Mouse (Mus musculus) lung, postnatal 0 days (tissue): ENCODE measurements around the gene Nol6. TPM values are rescaled to one million over a fixed set of nuclear protein-coding genes. Genes with fewer than 3 reads are reported as not detected.
A peak's percentile ranks its signal among the peaks of the same experiment; 100 is the strongest.
"Not testable (repeated sequence)": the region's sequence is repeated elsewhere in the genome, so short reads cannot be mapped to it uniquely, and the experiment has no call there.

Experiments
- ATAC-seq: fragments of 200-750 bp; cut with Nextera tagmentation; 2 replicates; pipeline ENCODE4 v1.8.0; 2017; ENCODE audit warnings: moderate library complexity
- DNase-seq: peaks from one replicate; pipeline ENCODE4 v3.0.0-alpha.2; 2016; ENCODE audit warnings: low spot score
- H3K27ac ChIP-seq: fragments of 300-500 bp; sonication (generic); 2 replicates; pipeline ENCODE4 v1.5.1; 2014; ENCODE audit warnings: antibody characterized with exemption, mild to moderate bottlenecking, low read length, mixed read lengths
- H3K27me3 ChIP-seq: fragments of 300-500 bp; sonication (generic); replicated peaks from 2 replicates; pipeline ENCODE4 v1.6.1; 2014; ENCODE audit warnings: low read length, mixed read lengths; ENCODE audit not compliant: insufficient read depth
- H3K36me3 ChIP-seq: fragments of 300-500 bp; sonication (generic); 2 replicates; pipeline ENCODE4 v1.6.1; 2014; ENCODE audit warnings: low read length, mixed read lengths; ENCODE audit not compliant: insufficient read depth
- H3K4me1 ChIP-seq: fragments of 300-500 bp; sonication (generic); 2 replicates; pipeline ENCODE4 v1.6.1; 2014; ENCODE audit warnings: antibody characterized with exemption, low read depth, low read length, mixed read lengths; ENCODE audit not compliant: insufficient read depth
- H3K4me2 ChIP-seq: fragments of 300-500 bp; sonication (generic); replicated peaks from 2 replicates; pipeline ENCODE4 v1.6.1; 2014; ENCODE audit warnings: low read depth, mild to moderate bottlenecking, low read length, moderate library complexity, mixed read lengths
- H3K4me3 ChIP-seq: fragments of 300-500 bp; sonication (generic); 2 replicates; pipeline ENCODE4 v1.5.1; 2014; ENCODE audit warnings: low read depth, low read length
- H3K9ac ChIP-seq: fragments of 300-500 bp; sonication (generic); replicated peaks from 2 replicates; pipeline ENCODE4 v1.6.1; 2014; ENCODE audit warnings: low read depth, mild to moderate bottlenecking
- H3K9me3 ChIP-seq: fragments of 300-500 bp; sonication (generic); 2 replicates; pipeline ENCODE4 v1.6.1; 2016; ENCODE audit warnings: low read length, mixed read lengths
- CTCF ChIP-seq: IDR thresholded peaks from 2 replicates; pipeline ENCODE4 v1.5.1; 2016; ENCODE audit warnings: antibody characterized with exemption, mild to moderate bottlenecking
- EP300 ChIP-seq: IDR thresholded peaks from 2 replicates; pipeline ENCODE4 v1.6.1; 2016; ENCODE audit warnings: antibody characterized with exemption, mild to moderate bottlenecking, control low read depth
- WGBS: fragments of 180-500 bp; shearing (Covaris S2); extraction: QIAGEN DNeasy Blood & Tissue Kit; methylation state at CpG from one replicate; pipeline ENCODE4 v1.1.7; 2014; 5-methylcytosine and 5-hydroxymethylcytosine counted together
- polyA plus RNA-seq: library from polyadenylated mRNA; unstranded; fragments of >200 nt; fragmentation: Nextera tagmentation; extraction: Ambion mirVana; gene quantifications from 2 replicates; pipeline ENCODE4 v1.2.1, GENCODE M21; 2015

Nol6 gene
- polyA plus RNA-seq, 1 experiment from 2014 or later: 6.9 TPM

DNA sequence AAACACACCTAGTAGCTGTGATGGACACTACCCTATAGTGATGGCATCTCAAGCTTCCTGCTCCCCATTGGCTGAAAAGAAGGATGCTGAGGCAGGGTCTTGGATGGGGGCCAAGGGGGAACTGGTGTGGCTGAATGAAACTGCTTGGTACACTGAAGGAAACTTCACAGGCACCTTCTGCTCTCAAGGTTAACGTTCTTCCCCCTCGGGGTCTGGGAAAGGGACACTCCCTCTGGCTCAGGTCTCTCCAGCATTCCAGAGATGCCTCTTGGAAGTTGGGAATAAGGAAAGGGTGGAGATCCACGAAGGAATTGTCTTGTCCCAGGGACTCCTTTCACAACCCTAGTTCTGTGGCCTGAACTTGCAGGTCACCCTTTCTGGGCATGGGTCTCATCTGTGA is 32.9 kb downstream of the Nol6 start:
- Histone ChIP-seq H3K27ac (no peak overlapping the region), H3K4me3 (no peak overlapping the region), H3K27me3 (no peaks in the 10 kb centered on the region), H3K36me3 (no peaks in the 10 kb centered on the region), H3K4me1 (no peaks in the 10 kb centered on the region), H3K4me2 (no peak overlapping the region), H3K9ac (no peak overlapping the region), H3K9me3 (no peaks in the 10 kb centered on the region)
- TF ChIP-seq EP300 (no peak), CTCF (no peak)
- no peak for ATAC-seq
- no peak for DNase-seq
- 24% methylated on average over 3 of the region's 3 CpGs for WGBS

DNA sequence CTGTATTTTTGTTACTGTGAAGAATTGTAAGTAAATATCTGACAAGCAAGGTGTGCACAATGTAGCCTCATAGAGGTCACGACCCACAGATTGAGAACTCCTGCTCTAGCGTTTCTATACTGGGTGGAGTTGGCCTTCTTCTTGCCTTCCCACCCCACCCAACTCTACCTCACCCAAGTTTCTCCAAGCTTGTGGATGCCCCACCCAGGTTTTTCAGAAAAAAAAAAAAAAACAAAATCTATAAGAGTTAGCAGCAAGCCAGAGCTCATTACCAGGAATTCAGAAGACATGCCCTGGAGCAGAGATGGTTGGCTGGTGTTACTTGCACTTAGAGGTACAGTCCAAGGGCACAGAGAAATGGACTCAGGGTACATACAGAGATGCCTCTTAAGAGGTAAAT is 34.5 kb downstream of the Nol6 start:
- Histone ChIP-seq H3K9me3 (no peaks in the 10 kb centered on the region), H3K4me2 (no peak overlapping the region), H3K36me3 (no peaks in the 10 kb centered on the region), H3K4me1 (no peaks in the 10 kb centered on the region), H3K9ac (no peak overlapping the region), H3K27ac (no peak overlapping the region), H3K27me3 (no peaks in the 10 kb centered on the region), H3K4me3 (no peak overlapping the region)
- no peak for DNase-seq
- ATAC-seq: no peak
- TF ChIP-seq CTCF (no peak), EP300 (no peak)
- 58% methylated on average over 2 of the region's 2 CpGs for WGBS

DNA sequence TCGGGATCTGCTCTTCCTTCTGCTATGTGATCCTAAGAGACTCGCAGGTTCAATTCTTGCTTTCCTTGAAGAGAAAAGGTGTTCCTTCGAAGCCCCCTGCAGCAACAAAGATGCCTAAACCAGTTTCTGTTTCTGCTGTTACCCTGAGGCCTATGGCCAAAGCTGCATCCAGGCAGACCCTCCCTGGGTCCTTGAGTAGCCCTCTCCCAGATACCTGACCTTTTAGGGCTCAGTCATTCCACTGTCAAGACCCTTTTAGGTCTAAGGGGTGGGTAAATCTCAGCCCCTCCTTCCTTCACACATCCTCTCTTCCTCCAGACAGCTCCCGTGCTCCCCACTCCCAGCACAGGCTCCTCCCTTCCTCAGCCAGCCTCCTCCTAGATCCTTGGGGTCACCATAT is 35.1 kb downstream of the Nol6 start:
- Histone ChIP-seq H3K36me3 (no peaks in the 10 kb centered on the region), H3K4me2 (no peak overlapping the region), H3K9ac (no peak overlapping the region), H3K4me3 (no peak overlapping the region), H3K27me3 (no peaks in the 10 kb centered on the region), H3K9me3 (no peaks in the 10 kb centered on the region), H3K4me1 (no peaks in the 10 kb centered on the region), H3K27ac (no peak overlapping the region)
- 70% methylated on average over 4 of the region's 4 CpGs for WGBS
- TF ChIP-seq EP300: no peak
- TF ChIP-seq CTCF: no peak
- no peak for ATAC-seq
- DNase-seq: no peak

DNA sequence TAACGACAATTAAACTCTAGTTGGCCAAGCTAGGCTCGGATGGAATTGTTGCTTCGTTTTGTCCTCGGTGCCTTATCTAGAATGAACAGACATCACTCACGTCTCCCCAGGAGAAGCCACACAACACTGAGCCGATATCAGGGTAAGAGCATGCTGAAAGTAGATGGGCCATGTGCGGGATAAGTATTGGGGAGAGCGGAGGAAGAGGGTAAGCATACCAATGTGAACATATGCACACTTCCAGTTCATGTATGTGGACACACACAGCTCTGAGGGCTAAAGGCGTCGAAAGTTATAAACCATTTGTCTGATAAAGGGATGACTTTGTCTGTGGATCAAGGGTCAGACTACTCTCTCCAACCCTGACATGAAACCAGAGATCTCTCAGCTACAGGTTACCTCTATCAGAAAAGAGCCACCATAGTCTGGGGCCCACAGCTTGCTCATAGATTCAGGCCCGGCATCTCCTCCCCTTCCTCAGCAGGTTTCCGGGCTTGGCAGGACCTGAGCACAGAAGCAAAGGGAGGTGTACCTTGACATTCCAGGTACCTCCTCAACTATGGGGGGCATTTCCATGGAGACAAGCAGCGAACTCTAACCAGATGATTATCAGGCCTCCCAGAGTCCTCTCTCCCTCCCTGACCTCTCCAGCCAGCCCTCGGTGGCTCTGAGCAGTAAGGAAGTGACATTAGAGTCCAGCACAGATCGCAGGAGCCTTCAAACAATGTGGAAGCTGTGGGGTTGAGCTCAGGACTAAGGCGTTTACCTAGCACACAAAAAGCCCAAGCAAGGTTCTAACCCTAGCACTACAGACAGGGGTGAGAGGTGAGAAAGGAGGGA is 36.6 kb downstream of the Nol6 start:
- H3K9ac ChIP-seq: no peak overlapping the region
- no peaks in the 10 kb centered on the region for H3K36me3 ChIP-seq
- H3K27ac ChIP-seq: no peak overlapping the region
- H3K27me3 ChIP-seq: no peaks in the 10 kb centered on the region
- no peaks in the 10 kb centered on the region for H3K9me3 ChIP-seq
- no peak overlapping the region for H3K4me2 ChIP-seq
- H3K4me3 ChIP-seq: no peak overlapping the region
- H3K4me1 ChIP-seq: no peaks in the 10 kb centered on the region
- no peak for TF ChIP-seq EP300
- TF ChIP-seq CTCF: no peak
- DNase-seq (no peak), ATAC-seq (no peak)
- 70% methylated on average over 16 of the region's 16 CpGs for WGBS

DNA sequence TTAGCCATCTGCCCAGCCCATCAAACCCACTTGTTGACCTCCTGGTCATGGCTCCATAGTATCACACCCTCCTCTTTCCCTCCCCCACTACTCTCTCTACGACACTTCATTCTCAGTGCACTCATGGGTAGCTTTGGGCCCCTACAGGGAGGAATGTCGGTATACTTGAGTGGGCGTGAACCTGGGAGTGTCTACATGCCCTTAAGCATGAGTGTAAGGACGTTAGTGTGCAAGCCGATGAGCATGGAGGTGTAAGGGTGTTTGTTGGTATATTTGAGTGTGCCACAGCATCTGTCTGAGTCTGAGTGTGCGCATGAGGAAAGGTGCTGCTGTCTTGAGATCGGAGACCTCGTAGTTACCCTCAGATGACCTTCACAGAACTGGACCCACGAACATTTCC is 37.3 kb downstream of the Nol6 start:
- TF ChIP-seq CTCF (peak; percentile 15; the same call in 1 of the 2 replicates), EP300 (no peak)
- H3K36me3 ChIP-seq: no peaks in the 10 kb centered on the region
- H3K4me1 ChIP-seq: no peaks in the 10 kb centered on the region
- ATAC-seq (peak; percentile 37), DNase-seq (no peak)
- H3K4me2 ChIP-seq: no peak overlapping the region
- H3K27ac ChIP-seq: no peak overlapping the region
- WGBS: 66% methylated on average over 9 of the region's 9 CpGs
- no peaks in the 10 kb centered on the region for H3K9me3 ChIP-seq
- no peaks in the 10 kb centered on the region for H3K27me3 ChIP-seq
- H3K9ac ChIP-seq: no peak overlapping the region
- H3K4me3 ChIP-seq: no peak overlapping the region

DNA sequence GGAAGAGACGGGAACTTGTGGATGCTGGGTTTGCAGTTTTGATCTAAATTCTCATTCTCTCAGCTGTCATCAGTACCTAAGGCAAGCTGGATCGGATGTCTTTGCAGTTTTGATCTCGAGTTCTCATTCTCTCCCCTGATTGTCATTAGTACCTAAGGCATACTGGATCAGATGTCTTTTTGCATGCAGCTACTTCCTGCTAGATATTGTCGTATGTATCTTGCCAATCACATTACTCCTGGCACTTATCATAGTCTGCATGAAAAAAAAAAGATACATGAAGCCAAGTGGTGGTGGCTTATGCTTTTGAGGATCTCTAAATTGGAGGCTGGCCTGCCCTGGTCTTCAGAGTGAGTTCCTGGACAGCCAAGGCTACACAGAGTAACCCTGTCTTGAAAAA is 39.4 kb downstream of the Nol6 start:
- no peak for ATAC-seq
- H3K9me3 ChIP-seq: no peaks in the 10 kb centered on the region
- no peaks in the 10 kb centered on the region for H3K27me3 ChIP-seq
- 76% methylated on average over 4 of the region's 4 CpGs for WGBS
- H3K4me3 ChIP-seq: no peak overlapping the region
- no peak overlapping the region for H3K4me2 ChIP-seq
- no peaks in the 10 kb centered on the region for H3K36me3 ChIP-seq
- no peak overlapping the region for H3K27ac ChIP-seq
- no peak for TF ChIP-seq EP300
- no peak for TF ChIP-seq CTCF
- H3K9ac ChIP-seq: no peak overlapping the region
- no peaks in the 10 kb centered on the region for H3K4me1 ChIP-seq
- no peak for DNase-seq

DNA sequence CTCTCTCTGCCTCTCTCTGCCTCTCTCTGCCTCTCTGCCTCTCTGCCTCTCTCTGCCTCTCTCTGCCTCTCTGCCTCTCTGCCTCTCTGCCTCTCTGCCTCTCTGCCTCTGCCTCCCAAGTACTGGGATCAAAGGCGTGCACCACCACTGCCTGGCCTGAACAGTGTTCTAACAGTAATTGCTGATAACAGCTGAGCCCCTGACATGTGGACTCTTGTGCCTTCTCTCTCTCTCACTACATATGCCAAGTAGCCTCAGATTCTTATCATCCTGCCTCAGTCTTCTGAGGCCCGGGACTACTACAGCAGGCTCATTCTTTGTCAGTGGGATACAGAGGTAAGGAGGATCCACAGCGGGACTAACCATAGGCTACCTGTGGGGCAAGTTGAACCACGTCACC is 41.5 kb downstream of the Nol6 start:
- 43% methylated on average over 4 of the region's 4 CpGs for WGBS
- not testable (repeated sequence) for H3K36me3 ChIP-seq, ATAC-seq, DNase-seq, H3K4me3 ChIP-seq, H3K27ac ChIP-seq, H3K9ac ChIP-seq, H3K27me3 ChIP-seq, H3K4me2 ChIP-seq, H3K9me3 ChIP-seq, H3K4me1 ChIP-seq
